Mouse (Mus musculus): ENCODE measurements around the gene Mgat5.

Gene Mgat5

DNA sequence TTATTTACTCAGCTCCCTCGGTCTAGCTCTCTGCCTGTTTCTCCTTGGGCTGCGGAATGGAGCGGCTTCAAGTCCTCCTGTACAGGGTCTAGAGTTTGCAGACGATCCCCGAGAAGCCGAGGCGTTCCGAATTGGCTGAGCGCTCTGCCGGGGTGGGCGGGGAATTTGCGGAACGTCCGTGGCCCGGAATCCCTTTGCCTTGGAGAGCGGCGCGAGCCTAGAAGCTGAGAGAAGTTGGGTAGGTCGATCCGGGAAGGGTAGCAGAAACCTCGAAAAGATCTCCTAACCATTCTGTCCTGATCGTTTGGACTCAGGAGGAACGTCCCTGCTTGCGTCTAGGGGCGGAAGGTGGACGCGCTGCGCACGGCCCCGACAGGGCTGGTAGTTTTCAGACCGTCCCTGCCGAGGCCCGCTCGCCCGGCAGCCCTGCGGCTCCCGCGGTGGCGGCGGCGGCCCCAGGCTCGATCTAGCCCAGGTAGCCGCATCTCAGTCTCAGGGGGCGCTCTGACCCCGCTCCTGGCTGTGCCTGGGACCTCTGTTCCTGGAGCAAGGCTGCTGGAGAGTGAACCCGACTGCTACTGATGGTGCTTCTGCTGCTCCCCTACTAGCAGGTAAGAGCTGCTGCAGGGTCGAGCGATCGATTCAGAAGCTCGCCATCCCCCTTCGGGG lies at the start of gene Mgat5:
TSS of gene Mgat5 (plus strand) at position 199 of the 669 bp plus-strand sequence.
- DNase-seq (ENCODE audit: low read depth, low spot score): peak; percentile 89

DNA sequence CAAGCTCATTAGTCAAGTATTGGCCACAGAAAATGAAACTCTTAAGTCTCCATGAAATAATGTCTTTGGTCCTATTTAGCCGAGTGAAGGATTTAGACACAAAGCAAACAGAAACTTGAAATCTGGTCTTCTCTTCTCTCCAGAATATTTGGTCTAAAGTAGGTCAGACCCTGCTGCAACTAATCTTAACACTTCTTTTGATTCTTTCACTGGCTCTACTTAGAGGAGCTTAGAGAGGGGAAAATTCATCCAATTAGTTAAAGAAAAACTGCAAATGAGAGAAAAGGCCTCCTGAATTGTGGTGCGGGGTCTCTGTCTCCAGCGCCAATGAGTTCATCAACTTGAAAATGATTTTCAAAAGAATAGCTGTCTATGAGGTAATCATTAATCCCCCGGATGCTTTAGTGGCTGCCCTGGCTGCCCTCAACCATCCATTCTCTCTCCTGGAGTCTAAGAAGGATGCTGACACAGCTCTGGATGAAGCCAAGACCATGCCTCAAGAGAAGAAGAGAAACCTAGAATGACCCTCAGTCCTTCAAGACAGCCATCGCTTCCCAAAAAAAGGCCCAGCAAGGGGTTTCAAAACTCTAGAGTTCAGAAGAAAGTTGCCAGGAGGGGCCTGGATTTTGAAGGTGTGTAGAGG lies 44.6 kb upstream of the Mgat5 start:
- no peak for DNase-seq (ENCODE audit: low read depth, low spot score)

DNA sequence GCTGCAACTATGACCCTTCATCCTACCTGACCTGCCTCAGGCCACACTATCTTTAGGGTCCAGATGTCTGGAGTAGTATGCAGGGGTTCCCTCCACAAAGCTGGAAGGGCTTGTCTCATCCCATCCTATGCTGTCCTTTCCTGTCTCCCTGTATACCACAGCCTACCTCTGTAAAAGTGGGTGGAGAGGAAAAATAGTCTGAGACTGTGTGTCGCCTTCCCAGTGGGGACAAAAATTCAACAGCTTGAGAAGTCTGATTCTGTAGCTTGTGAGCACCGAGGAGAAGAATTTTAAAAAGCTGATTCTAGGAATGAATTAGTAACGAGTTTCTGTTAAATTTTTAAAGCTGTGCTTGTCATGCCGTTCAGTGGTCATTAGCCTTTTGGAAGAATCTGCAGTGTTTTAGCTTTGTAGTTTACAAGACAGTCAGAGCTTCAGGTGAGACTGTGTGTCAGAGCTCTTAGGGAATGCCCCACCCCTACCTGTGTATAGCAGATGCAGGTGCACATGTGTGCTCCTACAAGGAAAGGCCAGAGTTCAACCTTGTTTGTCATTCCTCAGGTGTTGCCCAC lies 40.1 kb upstream of the Mgat5 start:
- DNase-seq (ENCODE audit: low read depth, low spot score): no peak

DNA sequence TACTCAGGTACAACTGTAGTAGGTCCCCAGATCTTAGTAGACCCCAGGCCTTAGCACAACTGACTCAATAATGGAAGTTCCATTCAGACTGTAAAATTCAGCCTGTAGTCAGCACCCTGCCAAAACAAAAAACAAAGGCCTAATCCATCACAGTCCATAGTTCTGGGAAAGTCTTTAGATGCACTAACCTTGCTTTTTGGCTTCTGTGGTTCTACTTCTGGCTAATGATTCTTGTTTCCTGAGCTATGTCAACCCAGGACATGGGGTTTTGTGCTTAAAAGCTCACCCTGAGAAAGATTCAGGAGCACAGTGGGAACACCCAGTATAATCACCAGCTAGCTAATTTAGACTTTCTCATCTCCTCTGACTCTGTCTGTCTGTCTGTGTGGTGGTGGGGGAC lies 38.3 kb upstream of the Mgat5 start:
- no peak for DNase-seq (ENCODE audit: low read depth, low spot score)

DNA sequence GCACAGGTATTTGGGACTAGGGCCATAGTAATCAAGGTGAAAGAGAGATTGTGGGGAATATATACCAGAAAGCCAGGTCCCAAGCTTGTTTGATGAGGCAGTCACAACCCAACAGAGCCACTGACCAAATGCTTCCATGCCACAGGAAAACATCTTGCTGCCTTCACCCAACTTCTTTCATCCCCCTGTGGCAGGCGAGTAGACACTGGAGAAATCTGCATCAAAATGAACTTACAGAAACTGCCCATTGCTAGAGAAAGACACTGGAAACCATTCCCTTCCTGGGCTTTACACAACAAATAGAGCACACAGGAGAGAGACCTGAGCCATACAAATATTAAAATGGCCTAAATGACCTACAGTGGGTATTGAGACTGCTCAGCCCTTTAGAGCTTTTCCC lies 37.2 kb upstream of the Mgat5 start:
- DNase-seq (ENCODE audit: low read depth, low spot score): no peak

DNA sequence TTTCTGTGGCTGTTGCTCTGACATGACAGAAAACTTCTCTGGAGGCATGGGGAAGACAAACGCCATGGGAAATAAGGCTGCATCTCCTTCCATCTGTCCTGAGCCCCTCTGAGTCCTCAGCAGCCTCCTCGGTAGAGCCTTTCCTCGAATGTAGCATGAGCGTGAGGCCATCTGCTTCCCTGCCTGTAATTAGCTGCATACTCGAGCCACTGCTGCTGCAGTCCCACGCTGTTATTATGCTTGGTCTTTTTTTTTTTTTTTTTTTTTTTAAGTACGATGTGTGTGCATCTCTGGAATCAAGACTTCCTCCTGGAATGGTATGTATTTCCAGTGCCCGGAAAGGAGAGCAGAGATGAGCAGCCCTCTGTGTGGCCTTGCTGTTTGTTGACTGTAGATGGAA lies 36.6 kb upstream of the Mgat5 start:
- no peak for DNase-seq (ENCODE audit: low read depth, low spot score)

DNA sequence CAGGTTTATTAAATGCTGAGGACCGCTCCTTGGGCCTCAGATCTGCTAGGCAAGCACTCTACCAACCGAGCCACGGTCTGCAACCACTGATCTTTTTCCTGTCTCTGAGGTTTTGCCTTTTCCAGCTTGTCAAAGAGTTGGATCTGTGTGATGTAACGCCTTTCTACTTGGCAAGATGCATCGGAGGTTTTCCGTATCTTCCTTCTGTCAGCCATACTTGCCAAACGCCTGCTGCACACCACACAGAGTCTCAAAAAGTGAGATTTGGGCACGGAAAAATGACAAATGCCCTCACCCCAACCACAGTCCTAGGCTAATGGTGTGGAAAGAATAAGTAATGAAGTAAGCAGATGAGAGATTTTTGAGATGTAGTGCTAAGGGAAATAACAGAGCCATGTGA lies 35.3 kb upstream of the Mgat5 start:
- no peak for DNase-seq (ENCODE audit: low read depth, low spot score)

DNA sequence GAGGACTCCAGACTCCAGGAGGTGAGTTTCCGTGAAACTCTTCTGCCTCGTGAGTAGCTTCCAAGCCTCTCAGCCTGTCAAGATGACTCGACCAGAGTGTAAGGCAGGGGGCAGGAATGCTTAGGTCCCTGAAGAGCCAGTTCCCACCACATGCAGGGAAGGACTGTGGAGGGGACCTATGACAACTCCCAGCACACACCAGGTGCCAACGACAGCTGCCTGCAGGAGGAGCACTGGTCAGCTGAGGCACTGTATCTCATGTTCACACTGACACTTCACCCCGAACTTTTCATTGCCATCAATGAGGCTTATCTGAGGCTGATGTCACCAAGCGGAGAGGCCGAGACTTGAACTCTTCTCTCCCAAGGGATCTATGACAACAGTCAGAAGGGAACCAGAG lies 33.5 kb upstream of the Mgat5 start:
- DNase-seq (ENCODE audit: low read depth, low spot score): no peak

DNA sequence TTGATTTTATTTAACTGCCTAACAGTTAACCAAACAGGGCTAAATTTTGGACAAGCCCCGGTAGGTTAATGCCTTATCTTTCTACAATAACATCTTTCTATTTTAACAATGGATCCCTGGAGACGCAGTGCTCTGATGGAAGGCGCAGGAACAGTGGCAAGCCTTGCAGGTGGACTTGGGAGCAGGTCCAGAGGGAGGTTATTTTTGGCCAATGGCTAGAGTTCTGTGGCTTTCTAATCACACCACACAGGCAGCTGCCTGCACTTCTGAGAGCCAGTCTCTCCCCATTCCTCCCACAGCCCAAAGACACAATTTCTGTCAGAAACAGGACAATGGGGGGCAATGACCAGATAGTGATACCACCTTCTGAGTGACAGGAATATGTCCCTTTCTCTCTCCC lies 31.4 kb upstream of the Mgat5 start:
- DNase-seq (ENCODE audit: low read depth, low spot score): no peak

DNA sequence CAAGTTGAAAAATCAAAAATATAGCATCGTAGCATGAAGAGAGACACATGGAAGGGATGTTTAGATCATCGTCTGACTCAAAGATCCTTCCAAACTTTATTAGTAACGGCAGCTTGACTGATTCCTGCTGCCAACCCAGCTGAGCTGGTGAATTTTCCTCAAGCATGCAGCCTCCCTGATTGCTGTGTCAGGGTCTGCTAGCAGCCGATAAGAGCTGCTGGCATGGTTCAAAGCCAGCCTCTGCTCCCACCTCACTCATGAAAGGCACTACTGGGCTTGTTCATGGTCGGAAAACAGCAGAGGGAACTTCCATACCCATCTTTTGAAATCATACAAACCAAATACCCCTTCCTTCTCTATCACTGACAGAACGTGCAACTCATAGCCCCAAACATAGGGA lies 12.4 kb upstream of the Mgat5 start:
- no peak for DNase-seq (ENCODE audit: low read depth, low spot score)

DNA sequence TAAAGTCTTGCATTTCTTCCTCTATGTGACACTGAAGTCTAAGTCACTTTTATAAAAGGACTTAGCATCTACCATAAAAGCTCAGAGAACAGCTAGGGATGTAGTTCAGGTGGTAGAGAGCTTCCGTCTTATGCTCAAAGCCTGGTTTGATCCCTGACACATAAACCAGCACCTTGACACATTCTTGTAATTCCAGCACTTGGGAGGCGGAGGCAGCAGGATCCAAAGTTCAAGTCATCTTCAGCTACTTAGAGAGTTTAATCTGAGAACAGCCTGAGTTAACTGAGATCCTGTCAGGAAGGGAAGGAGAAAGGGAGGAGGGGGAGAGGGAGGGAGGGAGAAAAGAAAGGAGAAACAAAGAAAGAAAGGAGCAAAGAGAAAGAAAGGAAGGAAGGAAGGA lies 5.6 kb upstream of the Mgat5 start:
- no peak for DNase-seq (ENCODE audit: low read depth, low spot score)

DNA sequence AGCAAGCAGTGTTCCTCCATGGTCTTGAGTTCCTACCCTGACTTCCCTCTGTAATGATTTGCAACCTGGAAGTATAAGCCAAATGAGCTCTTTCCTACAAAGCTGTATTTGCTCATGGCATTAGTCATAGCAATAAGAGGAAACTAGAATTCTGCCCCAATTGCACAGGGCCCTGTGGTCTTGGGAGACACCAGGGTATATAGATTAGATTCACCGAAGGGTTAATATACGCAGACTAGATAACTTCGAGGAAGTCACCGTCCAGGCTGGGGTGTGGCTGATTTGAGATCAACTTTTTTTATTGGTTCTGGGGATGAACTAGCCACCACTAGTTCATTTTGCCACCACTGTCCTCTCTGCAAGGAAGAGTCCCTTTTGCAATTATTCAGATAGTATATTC lies 2.5 kb upstream of the Mgat5 start:
- no peak for DNase-seq (ENCODE audit: low read depth, low spot score)

DNA sequence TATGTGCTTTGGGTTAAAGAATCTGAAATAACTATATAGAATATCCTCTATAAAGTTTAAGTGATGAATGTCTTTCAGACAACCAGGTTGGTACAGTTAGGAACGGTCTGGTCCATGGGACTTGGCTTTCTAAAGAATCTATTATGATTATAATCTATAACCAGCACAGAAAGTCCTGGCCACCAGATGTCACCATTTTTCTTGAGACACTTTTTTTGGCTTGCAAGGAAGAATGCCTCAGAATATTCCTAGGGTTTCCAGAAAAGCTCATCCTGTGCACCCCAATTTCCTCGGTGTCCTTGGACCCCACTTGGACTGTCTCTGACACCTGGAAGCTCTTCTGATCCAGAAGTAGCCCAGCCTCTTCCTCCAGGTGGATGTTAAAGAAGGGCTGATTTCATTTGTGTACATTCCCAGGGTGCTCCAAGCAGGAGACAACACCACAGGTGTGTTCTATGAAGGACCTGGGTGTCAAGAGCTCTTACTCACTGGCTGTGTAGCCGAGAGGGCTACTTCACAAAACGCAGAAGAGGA lies 1.5 kb upstream of the Mgat5 start:
- peak; percentile 55 for DNase-seq (ENCODE audit: low read depth, low spot score)

DNA sequence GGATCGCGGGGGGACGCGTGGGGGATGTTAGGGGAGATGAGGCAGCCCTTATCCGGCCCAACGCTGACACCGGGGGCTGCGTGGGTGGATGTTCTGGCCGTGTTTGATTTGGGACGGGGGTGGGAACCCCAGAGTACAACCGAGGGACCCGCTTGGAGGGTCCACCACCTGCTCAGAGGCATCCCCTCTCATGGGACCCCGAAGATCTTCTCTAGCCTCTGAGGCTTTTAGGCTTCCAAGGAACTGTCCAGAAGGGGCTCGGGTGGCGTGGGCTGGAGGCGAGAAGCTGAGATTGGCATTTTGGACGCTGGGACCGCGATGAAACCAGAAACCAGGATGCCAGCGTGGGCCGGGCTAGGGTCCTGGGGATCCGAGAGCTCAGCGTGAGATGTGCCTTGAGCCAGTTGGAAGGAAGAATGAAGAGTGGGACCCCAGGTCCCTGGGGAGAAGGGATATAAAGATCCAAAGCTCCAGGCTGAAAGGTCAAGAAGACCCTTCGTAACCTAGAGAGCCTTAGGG lies 745 bp downstream of the Mgat5 start:
- no peak for DNase-seq (ENCODE audit: low read depth, low spot score)

DNA sequence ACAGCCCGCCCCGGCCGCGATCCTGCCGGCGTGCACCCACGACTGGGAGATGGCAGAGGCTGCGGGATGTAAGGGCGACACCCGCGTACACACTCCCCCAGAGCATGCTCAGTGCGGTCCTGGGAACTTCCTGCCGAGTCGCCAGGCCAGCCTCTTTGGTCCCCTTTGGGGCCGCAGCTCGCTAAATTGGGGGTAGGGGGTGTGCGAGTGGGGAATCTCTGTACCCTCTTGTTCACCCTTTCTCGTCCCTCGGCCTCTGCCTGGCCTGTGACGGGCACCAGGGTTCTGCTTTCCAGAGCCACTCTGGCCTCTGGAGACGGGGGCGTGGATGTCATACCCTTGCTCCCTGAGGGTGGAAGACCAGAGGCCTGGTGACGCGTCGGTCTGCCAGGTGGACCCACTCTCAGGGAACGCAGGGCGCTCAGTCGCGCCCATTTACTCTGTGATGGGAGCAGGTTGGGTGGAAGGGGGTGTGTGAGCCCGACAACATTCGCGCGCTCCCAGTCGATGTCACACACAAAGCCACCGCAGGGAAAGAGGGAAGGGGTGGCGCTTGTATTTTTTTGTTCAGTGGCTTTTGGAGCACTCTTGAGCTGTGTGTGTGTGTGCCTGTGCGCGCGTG lies 1.3 kb downstream of the Mgat5 start:
- peak; percentile 51 for DNase-seq (ENCODE audit: low read depth, low spot score)

DNA sequence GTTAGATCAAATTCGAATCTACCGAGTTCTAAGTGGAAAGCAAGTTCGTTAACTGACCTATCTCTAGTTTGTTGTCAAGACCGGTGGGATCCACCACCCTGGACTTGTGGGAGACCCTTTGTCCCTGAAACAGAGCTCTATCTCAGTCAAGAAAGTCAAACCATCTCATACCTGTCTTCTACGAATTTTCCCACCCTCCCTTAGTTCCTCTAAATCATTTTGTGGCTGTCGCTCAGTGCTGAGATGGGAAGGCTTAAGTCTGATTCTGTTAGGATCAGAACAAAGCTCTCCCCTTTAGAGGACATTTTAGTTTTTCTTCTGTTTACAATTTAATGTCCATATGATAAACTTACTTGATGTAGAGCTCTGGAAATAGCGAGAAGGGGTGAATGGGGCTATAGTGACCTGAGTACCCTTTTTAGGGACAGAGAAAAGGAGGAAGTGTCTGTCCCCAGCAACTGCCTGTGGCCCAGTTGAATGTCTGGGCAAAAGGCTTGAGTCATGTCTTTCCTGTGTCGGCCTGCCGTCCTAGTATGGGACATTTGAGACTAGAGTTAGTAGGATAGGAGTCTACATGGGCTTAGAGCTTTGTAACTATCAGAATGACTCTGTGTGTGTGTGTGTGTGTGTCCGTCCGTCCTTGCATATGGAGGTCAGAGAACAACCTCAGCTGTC lies 2.2 kb downstream of the Mgat5 start:
- DNase-seq (ENCODE audit: low read depth, low spot score): no peak

DNA sequence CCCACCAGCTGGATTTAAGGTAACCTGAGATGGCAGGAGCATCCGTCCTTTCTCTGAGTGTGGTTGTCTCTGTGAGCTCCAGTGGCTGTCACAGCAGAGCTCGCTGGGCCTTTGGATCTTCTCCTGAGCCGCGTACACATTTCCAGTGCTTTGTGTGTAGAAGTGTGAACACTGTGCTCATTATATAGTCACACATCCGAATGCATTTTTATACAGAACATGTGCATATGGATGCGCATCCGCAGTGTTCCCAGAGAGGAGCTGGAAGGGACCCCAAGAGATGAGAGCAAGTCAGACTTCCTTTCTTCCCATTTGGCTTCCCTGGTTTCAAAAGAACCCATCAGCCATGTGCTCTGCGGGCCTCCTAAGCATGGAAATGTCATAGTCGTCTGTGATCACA lies 3.4 kb downstream of the Mgat5 start:
- no peak for DNase-seq (ENCODE audit: low read depth, low spot score)

DNA sequence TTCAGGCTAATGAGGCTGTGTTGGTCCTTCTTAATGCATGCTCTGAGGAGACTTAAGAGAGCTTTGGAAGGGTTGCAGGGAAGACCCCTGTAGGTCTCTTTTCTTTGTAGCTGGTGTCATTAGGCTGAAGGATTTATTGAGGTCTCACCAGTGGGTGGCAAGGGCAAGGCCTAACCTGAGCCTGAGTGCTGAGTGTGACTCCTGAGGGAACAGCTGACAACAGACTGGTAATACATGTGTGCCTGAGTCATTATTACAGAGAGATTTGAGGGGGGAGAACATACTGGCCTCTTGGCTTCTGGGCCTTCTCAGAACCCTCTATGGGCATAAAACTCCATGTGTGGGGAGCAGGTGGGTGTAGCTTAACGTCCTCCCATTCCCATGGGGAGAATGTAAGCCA lies 8.0 kb downstream of the Mgat5 start:
- no peak for DNase-seq (ENCODE audit: low read depth, low spot score)

DNA sequence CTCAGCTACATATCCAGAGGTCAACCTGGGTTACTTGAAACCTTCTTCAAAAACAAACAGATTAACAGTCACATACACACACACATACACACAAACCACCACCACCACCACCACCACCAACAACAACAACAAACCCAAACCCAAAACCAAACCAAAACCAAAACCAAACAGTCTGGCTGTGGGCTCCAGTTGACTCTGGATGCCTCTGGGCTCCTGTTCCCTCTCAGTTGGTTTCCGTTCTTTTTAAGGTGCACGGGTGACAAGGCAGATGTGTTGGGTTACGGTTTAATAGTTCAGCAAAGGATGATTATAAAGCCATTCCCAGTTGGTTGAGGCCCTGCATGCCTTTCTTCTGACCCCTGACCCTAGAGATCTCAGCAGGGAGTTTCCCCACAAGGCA lies 8.6 kb downstream of the Mgat5 start:
- peak; percentile 47 for DNase-seq (ENCODE audit: low read depth, low spot score)

DNA sequence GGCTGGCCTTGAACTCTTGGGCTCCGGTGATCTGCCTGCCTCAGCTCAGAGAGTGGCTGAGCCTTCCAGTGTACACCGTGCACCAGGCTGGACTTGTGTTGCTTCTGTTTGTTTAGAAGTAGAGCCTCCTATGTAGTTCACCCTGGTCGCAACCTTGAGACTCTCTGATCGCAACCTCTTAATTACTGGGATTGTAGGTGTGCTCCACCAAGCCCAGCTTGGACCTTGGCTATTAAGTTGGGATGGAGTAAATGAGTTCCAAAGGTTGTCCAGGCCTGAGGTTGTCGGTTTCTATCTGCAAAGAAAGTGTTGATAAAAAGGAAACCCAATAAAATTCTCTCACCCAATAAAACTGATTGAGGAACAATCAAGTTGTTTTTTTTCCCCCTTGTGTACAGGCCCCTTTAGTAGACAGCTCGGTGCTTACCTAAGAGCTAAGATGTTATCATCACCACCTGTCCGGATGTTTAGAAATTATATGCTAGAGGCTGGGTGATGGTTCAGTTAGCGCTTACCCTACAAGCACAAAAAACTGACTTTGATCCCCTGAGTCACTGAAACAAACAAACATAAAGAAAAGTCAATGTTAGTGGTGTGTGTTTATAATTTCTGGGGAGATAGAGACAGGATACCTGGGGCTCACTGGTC lies 9.9 kb downstream of the Mgat5 start:
- peak; percentile 57 for DNase-seq (ENCODE audit: low read depth, low spot score)

DNA sequence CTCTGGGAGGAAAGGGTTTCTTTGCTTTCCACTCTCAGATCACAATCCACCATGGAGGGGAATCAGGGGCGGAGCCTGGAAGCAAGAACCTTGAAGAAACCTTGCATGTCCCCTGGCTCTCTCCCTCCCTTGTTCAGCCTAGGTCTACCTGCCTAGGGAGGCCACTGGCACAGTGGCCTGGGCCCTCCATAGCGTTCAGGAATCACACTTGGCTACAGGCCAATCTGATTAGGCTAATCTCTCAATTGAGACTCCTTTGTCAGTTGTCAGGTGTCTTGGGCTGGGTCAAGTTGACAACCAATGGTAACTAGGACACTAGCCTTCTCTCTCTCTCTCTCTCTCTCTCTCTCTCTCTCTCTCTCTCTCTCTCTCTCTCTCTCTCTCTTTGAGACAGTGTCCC lies 12.2 kb downstream of the Mgat5 start:
- no peak for DNase-seq (ENCODE audit: low read depth, low spot score)

Measured in CD4-positive helper T cell, adult 2 months (primary cell).